Mouse (Mus musculus) adrenal gland, postnatal 4 days (tissue): ENCODE measurements around the gene Gabpb1. TPM values are rescaled to one million over a fixed set of nuclear protein-coding genes. Genes with fewer than 3 reads are reported as not detected.
"Not testable (repeated sequence)": the region's sequence is repeated elsewhere in the genome, so short reads cannot be mapped to it uniquely, and the experiment has no call there.

Experiments
- DNase-seq, 2 experiments: peaks; one replicate each; pipeline ENCODE4 v3.0.0; 2021 to 2022; ENCODE audit warnings: low spot score in 2 of 2, mixed read lengths in 2 of 2
- total RNA-seq, 2 experiments: library from RNA; stranded (reverse); gene quantifications; 2 replicates each; pipeline ENCODE4 v1.2.3; 2021

Gabpb1 gene
- total RNA-seq, 2 experiments from 2014 or later, result 27.7 to 28.2 TPM

GRCm38 (mm10) chr2:126646461-126646860, 29.7 kb downstream of the Gabpb1 start:
- no peak for DNase-seq

GRCm38 (mm10) chr2:126644768-126645167, 31.4 kb downstream of the Gabpb1 start:
- no peak for DNase-seq

GRCm38 (mm10) chr2:126640298-126640697, 35.8 kb downstream of the Gabpb1 start:
- no peak for DNase-seq

- no peak for DNase-seq
Observed at GRCm38 (mm10) chr2:126635939-126636823, 40.0 kb downstream of the Gabpb1 start.

- no peak for DNase-seq
Observed at GRCm38 (mm10) chr2:126633165-126633564, 43.0 kb downstream of the Gabpb1 start.

GRCm38 (mm10) chr2:126628455-126628995, 47.6 kb downstream of the Gabpb1 start:
- DNase-seq, result no peak

- no peak for DNase-seq
Observed at GRCm38 (mm10) chr2:126623138-126623537, 53.0 kb downstream of the Gabpb1 start.

- no peak for DNase-seq
Observed at GRCm38 (mm10) chr2:126622455-126622854, 53.7 kb downstream of the Gabpb1 start.

- no peak for DNase-seq
Observed at GRCm38 (mm10) chr2:126619249-126619704, 56.9 kb downstream of the Gabpb1 start, which contains the start of gene Hdc. TSS of gene Hdc (minus strand) at chr2:126619299.

GRCm38 (mm10) chr2:126618470-126619179, 57.5 kb downstream of the Gabpb1 start:
- DNase-seq, result no peak

- DNase-seq, result no peak
Observed at GRCm38 (mm10) chr2:126615355-126615754, 60.8 kb downstream of the Gabpb1 start.

- not testable (repeated sequence) for DNase-seq
Observed at GRCm38 (mm10) chr2:126609600-126609999, 66.5 kb downstream of the Gabpb1 start.

GRCm38 (mm10) chr2:126607553-126608203, 68.5 kb downstream of the Gabpb1 start:
- no peak for DNase-seq

- no peak for DNase-seq
Observed at GRCm38 (mm10) chr2:126606688-126607062, 69.5 kb downstream of the Gabpb1 start.

- DNase-seq, result no peak
Observed at GRCm38 (mm10) chr2:126606061-126606687, 70.0 kb downstream of the Gabpb1 start.

- no peak for DNase-seq
Observed at GRCm38 (mm10) chr2:126601918-126602600, 74.1 kb downstream of the Gabpb1 start.

GRCm38 (mm10) chr2:126600533-126600932, 75.6 kb downstream of the Gabpb1 start:
- no peak for DNase-seq

GRCm38 (mm10) chr2:126599005-126599404, 77.1 kb downstream of the Gabpb1 start:
- no peak for DNase-seq

GRCm38 (mm10) chr2:126598359-126598758, 77.8 kb downstream of the Gabpb1 start:
- no peak for DNase-seq
